Mouse (Mus musculus) embryonic facial prominence, embryonic 10.5 days (tissue): Measurements from ENCODE around the gene Tiam1. TPM values are rescaled to one million over a fixed set of nuclear protein-coding genes. Genes with fewer than 3 reads are reported as not detected.

ENCODE experiments used
- DNase-seq: peaks from one replicate; pipeline ENCODE4 v3.0.0-alpha.2; 2017; ENCODE audit warnings: low spot score
- H3K27ac ChIP-seq: fragments of 300-500 bp; sonication (generic); replicated peaks from 2 replicates; pipeline ENCODE4 v1.5.1; 2016; ENCODE audit warnings: mild to moderate bottlenecking
- H3K27me3 ChIP-seq: fragments of 300-500 bp; sonication (generic); replicated peaks from 2 replicates; pipeline ENCODE4 v1.6.1; 2016; ENCODE audit warnings: low read depth, mild to moderate bottlenecking; ENCODE audit not compliant: poor library complexity, severe bottlenecking
- H3K36me3 ChIP-seq: fragments of 300-500 bp; sonication (generic); replicated peaks from 2 replicates; pipeline ENCODE4 v1.6.1; 2016; ENCODE audit warnings: mild to moderate bottlenecking, moderate library complexity
- H3K4me1 ChIP-seq: fragments of 300-500 bp; sonication (generic); 2 replicates; pipeline ENCODE4 v1.6.1; 2016
- H3K4me3 ChIP-seq: fragments of 300-500 bp; sonication (generic); 2 replicates; pipeline ENCODE4 v1.5.1; 2016; ENCODE audit warnings: mild to moderate bottlenecking, moderate library complexity
- H3K9me3 ChIP-seq: fragments of 300-500 bp; sonication (generic); 2 replicates; pipeline ENCODE4 v1.6.1; 2016; ENCODE audit warnings: mild to moderate bottlenecking
- WGBS: fragments of 180-500 bp; shearing (Covaris S2); methylation state at CpG from one replicate; pipeline ENCODE4 v1.1.7; 2016; 5-methylcytosine and 5-hydroxymethylcytosine counted together
- polyA plus RNA-seq: library from polyadenylated mRNA; unstranded; fragments of >200 nt; fragmentation: Nextera tagmentation; extraction: Ambion mirVana; gene quantifications from 2 replicates; pipeline ENCODE4 v1.2.1, GENCODE M21; 2016

Gene Tiam1
- polyA plus RNA-seq, 1 experiment from 2014 or later = 25.3 TPM

DNA sequence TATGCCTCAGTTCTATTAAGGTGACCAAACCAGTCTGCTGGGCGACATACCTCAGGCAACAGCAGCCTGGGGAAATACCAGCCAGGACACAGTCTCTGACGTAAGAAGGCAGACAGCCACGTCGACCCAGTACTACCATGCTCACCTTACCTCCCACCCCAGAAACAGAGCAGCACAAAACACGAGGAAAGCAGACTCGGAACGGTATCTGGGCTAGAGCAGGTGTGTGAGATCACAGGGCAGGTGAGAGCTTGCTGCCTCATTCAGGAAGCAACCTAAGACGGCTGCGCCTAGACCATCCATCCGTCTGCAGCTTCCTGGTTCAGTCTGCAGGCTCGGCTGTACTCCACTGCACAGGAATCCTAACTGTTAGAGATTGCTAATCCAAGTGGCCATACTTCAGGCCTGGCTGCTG lies 45.4 kb downstream of the Tiam1 start:
- DNase-seq = no peak
- Histone ChIP-seq H3K9me3 (no peaks in the 10 kb centered on the region), H3K4me3 (no peak overlapping the region), H3K4me1 (peaks cover 57% of the 10 kb centered on the region), H3K27me3 (no peaks in the 10 kb centered on the region), H3K27ac (no peak overlapping the region), H3K36me3 (0 out of 2 replicates have a peak, but pooled peaks cover 3% of the 10 kb centered on the region)
- whole genome bisulfite sequencing = 84% methylated on average over 11 of the region's 11 CpGs

DNA sequence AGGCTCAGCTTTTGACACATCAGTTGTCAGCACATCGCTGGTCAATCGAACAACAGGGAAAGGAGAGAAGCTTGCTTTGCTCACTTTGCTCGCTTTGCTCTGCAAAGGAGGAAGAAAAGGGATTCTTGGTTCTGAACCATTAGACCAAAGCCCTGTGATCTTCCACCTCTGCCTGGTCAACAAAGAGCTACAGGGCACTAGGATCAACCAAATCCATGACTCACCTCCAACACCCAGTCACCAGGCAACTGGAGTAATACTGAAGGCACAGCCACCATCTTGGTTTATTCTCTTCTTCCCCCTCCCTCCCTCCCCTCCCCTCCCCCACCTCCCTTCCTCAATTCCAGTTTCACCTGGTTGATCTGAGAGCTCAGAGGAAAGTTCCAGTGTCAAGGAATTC lies 45.8 kb downstream of the Tiam1 start:
- Histone ChIP-seq H3K4me3 (no peak overlapping the region), H3K4me1 (peaks cover 60% of the 10 kb centered on the region), H3K27me3 (no peaks in the 10 kb centered on the region), H3K27ac (no peak overlapping the region), H3K36me3 (0 out of 2 replicates have a peak, but pooled peaks cover 3% of the 10 kb centered on the region), H3K9me3 (no peaks in the 10 kb centered on the region)
- DNase-seq = no peak
- WGBS = 97% methylated on average over 3 of the region's 3 CpGs

DNA sequence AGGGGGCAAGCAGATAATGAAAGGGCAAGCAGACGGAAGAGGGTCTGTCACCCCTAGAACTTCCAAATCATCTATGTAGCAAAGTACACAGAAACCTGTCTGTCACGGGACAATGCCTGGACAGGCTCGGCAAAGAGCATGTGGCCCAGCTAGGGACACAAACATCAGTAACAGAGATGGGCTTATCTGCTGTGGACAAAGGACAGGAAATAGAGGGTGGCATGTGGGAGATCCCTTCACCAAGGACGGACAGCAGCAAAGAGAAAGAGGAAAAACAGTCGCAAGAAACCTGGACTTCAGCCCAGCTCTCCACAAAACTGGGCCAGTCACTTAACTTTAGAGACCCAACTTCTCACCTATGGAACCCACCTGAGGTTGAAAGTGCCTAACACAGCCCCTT lies 47.6 kb downstream of the Tiam1 start:
- no peaks in the 10 kb centered on the region for H3K27me3 ChIP-seq
- H3K9me3 ChIP-seq = no peaks in the 10 kb centered on the region
- H3K27ac ChIP-seq = no peak overlapping the region
- H3K4me3 ChIP-seq = no peak overlapping the region
- H3K36me3 ChIP-seq = 0 out of 2 replicates have a peak, but pooled peaks cover 3% of the 10 kb centered on the region
- DNase-seq = no peak
- peaks cover 67% of the 10 kb centered on the region for H3K4me1 ChIP-seq
- WGBS = 71% methylated on average over 5 of the region's 5 CpGs

DNA sequence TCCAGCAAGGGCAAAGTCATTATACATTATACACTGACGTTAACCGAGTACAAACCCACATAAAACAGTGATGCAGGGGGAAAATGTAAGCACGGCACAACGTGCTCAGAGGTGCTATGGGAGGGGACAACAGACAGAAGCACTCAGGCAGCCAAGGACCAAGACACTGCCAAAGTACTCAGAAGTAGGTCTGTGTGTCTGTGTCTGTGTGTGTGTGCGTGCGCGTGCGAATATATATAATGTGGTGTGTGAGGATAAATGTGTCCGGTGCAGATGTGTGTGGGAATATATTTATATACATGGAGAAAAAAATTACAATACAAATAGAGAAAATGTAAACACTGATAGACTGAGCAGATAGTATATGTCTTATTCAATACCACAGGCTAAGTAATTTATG lies 50.6 kb downstream of the Tiam1 start:
- no peaks in the 10 kb centered on the region for H3K9me3 ChIP-seq
- H3K27me3 ChIP-seq = no peaks in the 10 kb centered on the region
- 91% methylated on average over 9 of the region's 9 CpGs for WGBS
- no peak overlapping the region for H3K4me3 ChIP-seq
- no peak overlapping the region for H3K27ac ChIP-seq
- H3K36me3 ChIP-seq = peaks cover 18% of the 10 kb centered on the region
- H3K4me1 ChIP-seq = peaks cover 52% of the 10 kb centered on the region
- DNase-seq = no peak

DNA sequence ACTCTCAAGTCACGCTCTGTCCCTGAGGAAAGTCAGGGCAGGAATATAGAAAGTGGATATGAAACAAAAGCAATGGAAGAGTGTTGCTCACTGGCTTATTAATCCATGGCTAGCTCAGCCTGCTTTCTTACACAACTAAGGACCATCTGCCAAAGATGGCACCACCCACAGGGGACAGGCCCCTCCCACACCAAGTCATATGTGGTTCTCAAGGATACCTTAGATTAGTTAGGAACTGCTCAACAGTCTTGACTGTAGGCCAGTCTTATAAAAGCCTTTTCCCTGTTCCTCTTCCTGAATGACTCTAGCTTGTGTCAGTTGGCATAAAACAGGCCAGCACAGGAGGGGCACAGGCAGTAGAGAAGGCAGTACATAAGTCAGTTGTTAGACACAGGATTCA lies 51.7 kb downstream of the Tiam1 start:
- H3K27ac ChIP-seq = no peak overlapping the region
- no peaks in the 10 kb centered on the region for H3K27me3 ChIP-seq
- H3K4me3 ChIP-seq = no peak overlapping the region

DNA sequence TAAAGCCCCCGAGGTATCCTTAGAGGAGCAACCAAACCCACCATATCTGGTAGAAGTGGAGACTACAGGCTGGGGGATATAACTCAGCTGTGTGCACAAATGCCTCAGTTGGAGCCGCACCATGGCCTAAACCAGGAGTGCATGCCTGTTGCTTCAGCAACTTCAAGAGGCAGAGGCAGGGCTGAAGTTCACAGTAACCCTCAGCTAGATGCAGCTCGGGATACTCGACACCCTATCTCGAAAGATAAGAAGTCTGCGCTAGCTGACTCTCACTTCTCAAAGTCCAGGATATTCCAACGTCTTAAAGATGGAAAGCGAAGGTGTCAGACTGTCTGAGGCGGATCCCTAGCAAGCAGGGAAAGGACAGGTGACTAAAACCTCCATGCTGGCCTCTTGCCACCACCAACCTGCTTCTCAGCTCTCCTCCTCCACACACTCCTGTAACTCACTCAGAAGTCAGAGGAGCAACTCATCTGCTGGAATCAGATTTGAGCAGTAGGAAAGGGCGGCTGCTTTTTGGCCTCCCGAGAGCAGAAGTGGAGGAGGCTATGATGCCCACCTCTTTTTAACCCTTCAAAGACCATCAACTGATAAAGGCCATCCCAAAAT lies 52.4 kb downstream of the Tiam1 start:
- DNase-seq = no peak
- Histone ChIP-seq H3K36me3 (peaks cover 15% of the 10 kb centered on the region), H3K27ac (no peak overlapping the region), H3K4me3 (no peak overlapping the region), H3K27me3 (no peaks in the 10 kb centered on the region), H3K9me3 (no peaks in the 10 kb centered on the region), H3K4me1 (peaks cover 45% of the 10 kb centered on the region)
- WGBS = 82% methylated on average over 11 of the region's 11 CpGs

More for the DNA sequence above, 51.7 kb downstream of the Tiam1 start:
- peaks cover 47% of the 10 kb centered on the region for H3K4me1 ChIP-seq
- no peak for DNase-seq
- H3K36me3 ChIP-seq = peaks cover 16% of the 10 kb centered on the region
- no peaks in the 10 kb centered on the region for H3K9me3 ChIP-seq
- WGBS = 88% methylated on average over 1 of the region's 1 CpGs

DNA sequence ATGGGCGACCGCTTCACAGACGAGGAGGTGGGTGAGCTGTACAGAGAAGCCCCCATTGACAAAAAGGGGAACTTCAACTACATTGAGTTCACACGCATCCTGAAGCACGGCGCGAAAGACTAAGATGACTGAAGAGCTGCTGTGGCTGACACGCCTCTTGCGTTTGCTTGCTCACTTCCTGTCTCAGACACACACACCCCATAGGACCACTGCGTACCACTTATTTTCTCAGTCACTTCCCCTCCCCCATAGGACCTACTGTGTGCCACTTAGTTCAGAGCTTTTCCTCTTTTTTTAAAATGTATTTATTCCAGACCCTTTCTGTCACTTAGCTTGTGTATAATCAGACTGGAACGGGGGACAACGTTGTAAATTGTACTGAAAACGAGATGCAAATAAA lies 53.2 kb downstream of the Tiam1 start:
- Histone ChIP-seq H3K9me3 (no peaks in the 10 kb centered on the region), H3K27me3 (no peaks in the 10 kb centered on the region), H3K27ac (no peak overlapping the region), H3K4me1 (peaks cover 40% of the 10 kb centered on the region), H3K36me3 (peaks cover 15% of the 10 kb centered on the region), H3K4me3 (no peak overlapping the region)
- DNase-seq = no peak
- 96% methylated on average over 13 of the region's 13 CpGs for WGBS

DNA sequence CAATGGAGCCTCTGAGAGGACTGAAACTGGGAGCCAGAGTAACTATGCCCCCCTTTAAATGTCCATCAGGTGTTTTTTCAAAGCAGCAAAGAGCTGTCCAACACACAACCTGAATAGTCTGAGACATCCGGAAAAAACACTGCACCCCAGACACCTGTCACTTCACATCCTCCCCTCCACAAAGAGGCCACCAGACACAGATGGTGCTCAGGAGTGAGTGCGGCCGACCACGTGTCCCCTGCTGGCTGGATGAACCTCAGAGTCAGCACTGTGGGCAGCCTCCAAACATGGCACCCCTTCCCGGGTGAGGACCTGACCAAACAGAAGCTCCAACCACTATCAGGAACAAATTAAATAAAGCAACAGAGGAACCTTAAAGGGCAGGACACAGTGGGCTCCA lies 56.3 kb downstream of the Tiam1 start:
- no peak overlapping the region for H3K4me3 ChIP-seq
- H3K36me3 ChIP-seq = peaks cover 15% of the 10 kb centered on the region
- H3K4me1 ChIP-seq = peaks cover 30% of the 10 kb centered on the region; the same call in 1 of the 2 replicates
- DNase-seq = no peak
- 88% methylated on average over 5 of the region's 5 CpGs for WGBS
- H3K9me3 ChIP-seq = no peaks in the 10 kb centered on the region
- H3K27ac ChIP-seq = no peak overlapping the region
- H3K27me3 ChIP-seq = no peaks in the 10 kb centered on the region

DNA sequence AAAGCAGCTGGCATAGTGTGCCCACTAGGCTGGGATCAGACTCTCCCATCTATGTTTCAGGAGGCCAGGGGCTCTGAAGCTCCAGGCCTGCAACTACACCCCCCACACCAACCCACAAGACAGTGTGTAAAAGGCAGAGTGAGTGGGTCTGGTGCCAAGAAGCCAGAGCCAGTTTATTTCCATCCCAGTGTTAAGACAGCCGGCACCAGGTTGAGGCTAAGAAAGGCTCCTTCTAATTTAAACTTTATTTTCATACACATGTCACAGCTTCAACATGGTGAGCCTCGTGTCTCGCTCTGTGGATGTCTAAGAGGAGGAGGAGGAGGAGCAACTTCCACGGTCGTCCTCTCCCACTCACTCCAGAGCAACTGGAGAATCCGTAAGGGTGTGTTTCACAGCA lies 57.5 kb downstream of the Tiam1 start:
- Histone ChIP-seq H3K27me3 (no peaks in the 10 kb centered on the region), H3K27ac (no peak overlapping the region), H3K36me3 (peaks cover 19% of the 10 kb centered on the region), H3K9me3 (no peaks in the 10 kb centered on the region), H3K4me3 (no peak overlapping the region), H3K4me1 (peaks cover 24% of the 10 kb centered on the region; the same call in 1 of the 2 replicates)
- WGBS = 90% methylated on average over 6 of the region's 6 CpGs
- DNase-seq = no peak

DNA sequence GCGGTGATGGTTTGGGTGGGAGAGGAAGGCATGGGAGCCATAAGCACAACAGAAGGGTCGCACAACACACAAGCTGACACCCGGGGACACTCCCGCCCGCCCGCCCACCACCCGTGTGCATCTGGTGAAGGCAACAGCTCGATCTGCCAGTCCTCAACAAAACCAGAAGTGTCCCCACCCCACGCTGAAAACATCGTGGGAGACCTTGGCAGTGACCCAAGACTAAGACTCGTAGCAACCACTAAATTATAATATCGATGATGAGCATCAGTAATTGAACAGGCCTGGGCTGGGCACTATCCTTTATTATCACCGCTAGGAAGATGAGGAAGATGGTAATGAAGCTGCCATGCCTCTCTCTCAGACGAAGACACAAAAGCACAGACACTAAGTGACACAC lies 58.0 kb downstream of the Tiam1 start:
- Histone ChIP-seq H3K4me3 (no peak overlapping the region), H3K36me3 (peaks cover 19% of the 10 kb centered on the region), H3K27ac (no peak overlapping the region), H3K4me1 (peaks cover 27% of the 10 kb centered on the region; the same call in 1 of the 2 replicates), H3K27me3 (no peaks in the 10 kb centered on the region), H3K9me3 (no peaks in the 10 kb centered on the region)
- DNase-seq = no peak
- WGBS = 92% methylated on average over 14 of the region's 14 CpGs

DNA sequence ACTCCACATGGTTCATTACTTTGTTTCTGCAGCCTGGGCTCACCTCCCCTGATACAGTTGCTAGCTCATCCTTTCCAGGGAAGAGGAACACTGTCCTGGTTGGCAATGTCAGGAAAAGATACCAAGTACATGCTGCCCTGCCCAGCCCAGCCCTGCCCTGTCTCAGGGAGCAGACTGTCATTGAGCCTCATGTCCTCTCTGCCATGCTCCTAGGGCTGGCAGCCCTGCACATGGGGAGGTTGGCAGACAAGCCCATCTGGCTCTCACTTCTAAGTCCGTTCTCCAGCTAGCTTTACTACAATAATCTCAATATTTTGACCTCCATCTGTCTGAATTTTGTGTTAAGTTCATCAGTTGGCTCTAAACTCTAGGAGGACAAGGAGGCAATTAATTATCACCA lies 62.4 kb downstream of the Tiam1 start:
- Histone ChIP-seq H3K27me3 (no peaks in the 10 kb centered on the region), H3K27ac (no peak overlapping the region), H3K4me1 (peaks cover 27% of the 10 kb centered on the region; the same call in 1 of the 2 replicates), H3K36me3 (0 out of 2 replicates have a peak, but pooled peaks cover 4% of the 10 kb centered on the region), H3K4me3 (no peak overlapping the region), H3K9me3 (no peaks in the 10 kb centered on the region)
- DNase-seq = no peak
- 90% methylated on average over 1 of the region's 1 CpGs for WGBS

DNA sequence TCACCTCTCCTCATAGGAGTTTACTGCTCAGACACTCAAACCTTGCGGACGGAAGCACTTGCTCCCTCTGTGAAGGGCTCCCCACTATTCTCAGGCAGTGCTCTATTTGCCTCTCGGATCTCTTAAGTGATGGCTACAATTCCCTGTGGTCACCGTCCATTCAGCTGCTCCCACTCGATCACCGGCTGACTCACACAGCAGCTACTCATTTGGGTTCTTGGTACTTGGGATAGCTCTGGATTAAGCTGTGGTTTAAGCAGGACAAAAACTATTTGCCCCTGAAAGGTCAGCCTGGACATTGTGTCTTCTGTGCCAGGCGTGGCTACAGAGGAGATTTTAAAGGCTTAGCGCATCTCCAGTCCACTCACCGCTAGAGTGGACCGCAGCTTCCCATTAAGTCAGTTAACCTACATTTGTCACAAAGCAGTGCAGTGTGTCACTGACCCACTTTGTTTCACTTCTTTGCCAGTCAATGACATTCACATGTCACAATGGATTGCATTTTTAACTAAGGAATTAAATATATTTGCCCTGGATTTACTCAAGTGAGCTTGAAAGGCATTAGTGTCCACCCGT lies 64.7 kb downstream of the Tiam1 start:
- no peaks in the 10 kb centered on the region for H3K27me3 ChIP-seq
- H3K4me3 ChIP-seq = no peak overlapping the region
- H3K9me3 ChIP-seq = no peaks in the 10 kb centered on the region
- H3K27ac ChIP-seq = no peak overlapping the region
- no peak for DNase-seq
- H3K36me3 ChIP-seq = 0 out of 2 replicates have a peak, but pooled peaks cover 4% of the 10 kb centered on the region
- peaks cover 30% of the 10 kb centered on the region for H3K4me1 ChIP-seq
- WGBS = 85% methylated on average over 11 of the region's 11 CpGs

DNA sequence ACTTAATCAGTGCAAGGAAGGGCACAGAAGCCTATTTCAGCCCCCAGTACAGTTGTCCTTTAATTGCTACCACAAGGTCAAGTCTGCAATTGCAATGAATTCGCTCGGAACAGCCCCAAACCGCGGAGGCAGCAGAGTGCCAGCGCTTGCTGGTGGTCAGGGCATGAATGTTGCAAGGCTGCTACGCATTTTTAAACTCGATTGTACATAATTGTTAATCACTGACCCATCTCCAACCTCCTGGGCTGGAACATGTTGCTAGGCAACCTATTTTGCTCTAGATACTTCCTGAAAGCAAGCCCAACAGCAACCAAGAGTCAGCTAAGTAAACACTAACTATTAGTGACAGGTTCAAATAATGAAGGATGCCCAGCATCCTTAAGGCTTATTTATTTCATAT lies 70.1 kb downstream of the Tiam1 start:
- H3K4me3 ChIP-seq = no peak overlapping the region
- peaks cover 3% of the 10 kb centered on the region; the same call in 1 of the 2 replicates for H3K36me3 ChIP-seq
- peak overlapping the region; percentile 30; the same call in 1 of the 2 replicates for H3K27ac ChIP-seq
- DNase-seq = peak; percentile 63
- H3K27me3 ChIP-seq = no peaks in the 10 kb centered on the region
- H3K9me3 ChIP-seq = no peaks in the 10 kb centered on the region
- H3K4me1 ChIP-seq = peaks cover 51% of the 10 kb centered on the region
- 38% methylated on average over 7 of the region's 7 CpGs for WGBS
